Mouse (Mus musculus) stomach, embryonic 15.5 days (tissue): ENCODE results near the gene Tbx3. TPM values are rescaled to one million over a fixed set of nuclear protein-coding genes. Genes with fewer than 3 reads are reported as not detected.

Source experiments
- ATAC-seq: fragments of 200-750 bp; cut with Nextera tagmentation; 2 replicates; pipeline ENCODE4 v1.8.0; 2017; ENCODE audit warnings: low read depth, moderate number of reproducible peaks, moderate TSS enrichment; ENCODE audit not compliant: insufficient read depth, low FRiP score
- H3K27ac ChIP-seq: fragments of 300-500 bp; sonication (generic); 2 replicates; pipeline ENCODE4 v1.5.1; 2015; ENCODE audit warnings: mild to moderate bottlenecking, inconsistent platforms
- H3K27me3 ChIP-seq: fragments of 300-500 bp; sonication (generic); replicated peaks from 2 replicates; pipeline ENCODE4 v1.6.1; 2015; ENCODE audit warnings: inconsistent platforms
- H3K36me3 ChIP-seq: fragments of 300-500 bp; sonication (generic); 2 replicates; pipeline ENCODE4 v1.6.1; 2015; ENCODE audit warnings: inconsistent platforms
- H3K4me1 ChIP-seq: fragments of 300-500 bp; sonication (generic); 2 replicates; pipeline ENCODE4 v1.6.1; 2015; ENCODE audit warnings: inconsistent platforms
- H3K4me2 ChIP-seq: fragments of 300-500 bp; sonication (generic); 2 replicates; pipeline ENCODE4 v1.6.1; 2015; ENCODE audit warnings: mild to moderate bottlenecking, inconsistent platforms
- H3K4me3 ChIP-seq: fragments of 300-500 bp; sonication (generic); replicated peaks from 2 replicates; pipeline ENCODE4 v1.5.1; 2015; ENCODE audit warnings: inconsistent platforms
- H3K9ac ChIP-seq: fragments of 300-500 bp; sonication (generic); 2 replicates; pipeline ENCODE4 v1.6.1; 2015; ENCODE audit warnings: inconsistent platforms
- H3K9me3 ChIP-seq: fragments of 300-500 bp; sonication (generic); 2 replicates; pipeline ENCODE4 v1.6.1; 2016; ENCODE audit warnings: inconsistent platforms
- WGBS: fragments of 180-500 bp; shearing (Covaris S2); methylation state at CpG from one replicate; pipeline ENCODE4 v1.1.7; 2015; 5-methylcytosine and 5-hydroxymethylcytosine counted together
- polyA plus RNA-seq: library from polyadenylated mRNA; unstranded; fragments of >200 nt; fragmentation: Nextera tagmentation; extraction: Ambion mirVana; gene quantifications from 2 replicates; pipeline ENCODE4 v1.2.1, GENCODE M21; 2015

Gene Tbx3
- polyA plus RNA-seq, 1 experiment from 2014 or later: 21.4 TPM

GRCm38 (mm10) chr5:119672984-119673600 lies 2.6 kb downstream of the Tbx3 start:
- no peak for ATAC-seq

GRCm38 (mm10) chr5:119673716-119674605 lies 3.5 kb downstream of the Tbx3 start:
- peak overlapping the region; percentile 49 for H3K4me3 ChIP-seq
- no peak for ATAC-seq
- H3K27ac ChIP-seq: no peak overlapping the region
- peaks cover 14% of the 10 kb centered on the region for H3K4me1 ChIP-seq
- H3K4me2 ChIP-seq: peak overlapping the region; percentile 86
- 20% methylated on average over 22 of the region's 22 CpGs for WGBS
- H3K9me3 ChIP-seq: no peaks in the 10 kb centered on the region
- H3K9ac ChIP-seq: no peak overlapping the region
- peaks cover 34% of the 10 kb centered on the region for H3K27me3 ChIP-seq
- no peaks in the 10 kb centered on the region; the same call in 1 of the 2 replicates for H3K36me3 ChIP-seq

More at GRCm38 (mm10) chr5:119672984-119673600, 2.6 kb downstream of the Tbx3 start:
- Histone ChIP-seq H3K9me3 (no peaks in the 10 kb centered on the region), H3K4me3 (peak overlapping the region; percentile 49), H3K27me3 (peaks cover 37% of the 10 kb centered on the region), H3K36me3 (no peaks in the 10 kb centered on the region; the same call in 1 of the 2 replicates), H3K4me1 (peaks cover 23% of the 10 kb centered on the region), H3K4me2 (peak overlapping the region; percentile 86), H3K27ac (0 out of 2 replicates have a peak overlapping the region, but pooled peaks have one; percentile 45), H3K9ac (peak overlapping the region; percentile 33; the same call in 1 of the 2 replicates)
- WGBS: 13% methylated on average over 17 of the region's 17 CpGs

- 36% methylated on average over 12 of the region's 12 CpGs for WGBS
- no peak overlapping the region for H3K27ac ChIP-seq
- no peaks in the 10 kb centered on the region for H3K9me3 ChIP-seq
- H3K4me1 ChIP-seq: peaks cover 6% of the 10 kb centered on the region
- no peaks in the 10 kb centered on the region; the same call in 1 of the 2 replicates for H3K36me3 ChIP-seq
- no peak for ATAC-seq
- H3K27me3 ChIP-seq: peaks cover 33% of the 10 kb centered on the region
- peak overlapping the region; percentile 49 for H3K4me3 ChIP-seq
- H3K4me2 ChIP-seq: peak overlapping the region; percentile 86
- H3K9ac ChIP-seq: no peak overlapping the region
Measured at GRCm38 (mm10) chr5:119674606-119675330, 4.3 kb downstream of the Tbx3 start.

- WGBS: 28% methylated on average over 2 of the region's 2 CpGs
- peaks cover 7% of the 10 kb centered on the region for H3K4me1 ChIP-seq
- H3K4me3 ChIP-seq: no peak overlapping the region
- no peaks in the 10 kb centered on the region for H3K9me3 ChIP-seq
- no peak for ATAC-seq
- peaks cover 47% of the 10 kb centered on the region for H3K27me3 ChIP-seq
- no peaks in the 10 kb centered on the region; the same call in 1 of the 2 replicates for H3K36me3 ChIP-seq
- H3K27ac ChIP-seq: no peak overlapping the region
- 0 out of 2 replicates have a peak overlapping the region, but pooled peaks have one; percentile 3 for H3K4me2 ChIP-seq
- H3K9ac ChIP-seq: no peak overlapping the region
Measured at GRCm38 (mm10) chr5:119676245-119676644, 5.8 kb downstream of the Tbx3 start.

- Histone ChIP-seq H3K27me3 (peaks cover 69% of the 10 kb centered on the region), H3K4me1 (peaks cover 5% of the 10 kb centered on the region; the same call in 1 of the 2 replicates), H3K27ac (no peak overlapping the region), H3K4me2 (no peak overlapping the region), H3K36me3 (no peaks in the 10 kb centered on the region; the same call in 1 of the 2 replicates), H3K9ac (no peak overlapping the region), H3K9me3 (no peaks in the 10 kb centered on the region), H3K4me3 (no peak overlapping the region)
- WGBS: 57% methylated on average over 5 of the region's 5 CpGs
- no peak for ATAC-seq
Measured at GRCm38 (mm10) chr5:119678516-119678915, 8.0 kb downstream of the Tbx3 start.

GRCm38 (mm10) chr5:119679084-119679483 lies 8.6 kb downstream of the Tbx3 start:
- Histone ChIP-seq H3K4me3 (no peak overlapping the region), H3K36me3 (no peaks in the 10 kb centered on the region; the same call in 1 of the 2 replicates), H3K4me2 (no peak overlapping the region), H3K27me3 (peaks cover 72% of the 10 kb centered on the region), H3K27ac (no peak overlapping the region), H3K9ac (no peak overlapping the region), H3K4me1 (peaks cover 5% of the 10 kb centered on the region; the same call in 1 of the 2 replicates), H3K9me3 (no peaks in the 10 kb centered on the region)
- ATAC-seq: no peak

- H3K9ac ChIP-seq: no peak overlapping the region
- peaks cover 70% of the 10 kb centered on the region for H3K27me3 ChIP-seq
- H3K27ac ChIP-seq: no peak overlapping the region
- ATAC-seq: no peak
- H3K4me1 ChIP-seq: peaks cover 5% of the 10 kb centered on the region; the same call in 1 of the 2 replicates
- 54% methylated on average over 10 of the region's 10 CpGs for WGBS
- H3K4me3 ChIP-seq: peak overlapping the region; percentile 10; the same call in 1 of the 2 replicates
- no peaks in the 10 kb centered on the region; the same call in 1 of the 2 replicates for H3K36me3 ChIP-seq
- H3K9me3 ChIP-seq: no peaks in the 10 kb centered on the region
- peak overlapping the region; percentile 33 for H3K4me2 ChIP-seq
Measured at GRCm38 (mm10) chr5:119679614-119680328, 9.3 kb downstream of the Tbx3 start.

GRCm38 (mm10) chr5:119680329-119681010 lies 10.0 kb downstream of the Tbx3 start:
- ATAC-seq: no peak; the same call in 1 of the 2 replicates
- H3K4me2 ChIP-seq: peak overlapping the region; percentile 33
- H3K36me3 ChIP-seq: no peaks in the 10 kb centered on the region; the same call in 1 of the 2 replicates
- WGBS: 16% methylated on average over 62 of the region's 62 CpGs
- H3K9ac ChIP-seq: no peak overlapping the region
- peaks cover 65% of the 10 kb centered on the region for H3K27me3 ChIP-seq
- no peak overlapping the region for H3K27ac ChIP-seq
- peak overlapping the region; percentile 10 for H3K4me3 ChIP-seq
- H3K9me3 ChIP-seq: no peaks in the 10 kb centered on the region
- H3K4me1 ChIP-seq: peaks cover 6% of the 10 kb centered on the region; the same call in 1 of the 2 replicates

GRCm38 (mm10) chr5:119681011-119681832 lies 10.8 kb downstream of the Tbx3 start:
- Histone ChIP-seq H3K27me3 (peaks cover 67% of the 10 kb centered on the region), H3K4me1 (peaks cover 13% of the 10 kb centered on the region), H3K4me3 (peak overlapping the region; percentile 10), H3K4me2 (peak overlapping the region; percentile 33), H3K36me3 (no peaks in the 10 kb centered on the region; the same call in 1 of the 2 replicates), H3K9me3 (no peaks in the 10 kb centered on the region), H3K27ac (no peak overlapping the region), H3K9ac (no peak overlapping the region)
- WGBS: 29% methylated on average over 8 of the region's 8 CpGs
- ATAC-seq: no peak

- no peak overlapping the region for H3K27ac ChIP-seq
- peaks cover 19% of the 10 kb centered on the region for H3K4me1 ChIP-seq
- WGBS: 62% methylated on average over 4 of the region's 4 CpGs
- no peak overlapping the region for H3K4me3 ChIP-seq
- H3K9me3 ChIP-seq: no peaks in the 10 kb centered on the region
- no peak for ATAC-seq
- peaks cover 70% of the 10 kb centered on the region for H3K27me3 ChIP-seq
- H3K36me3 ChIP-seq: no peaks in the 10 kb centered on the region
- H3K9ac ChIP-seq: no peak overlapping the region
- no peak overlapping the region for H3K4me2 ChIP-seq
Measured at GRCm38 (mm10) chr5:119681833-119682210, 11.4 kb downstream of the Tbx3 start.
